Mouse (Mus musculus) embryonic facial prominence, embryonic 10.5 days (tissue): Measurements from ENCODE around the gene Gak. TPM values are rescaled to one million over a fixed set of nuclear protein-coding genes. Genes with fewer than 3 reads are reported as not detected.
"Not testable (repeated sequence)": the region's sequence is repeated elsewhere in the genome, so short reads cannot be mapped to it uniquely, and the experiment has no call there.

Source experiments
- DNase-seq: peaks from one replicate; pipeline ENCODE4 v3.0.0-alpha.2; 2017; ENCODE audit warnings: low spot score
- H3K27ac ChIP-seq: fragments of 300-500 bp; sonication (generic); replicated peaks from 2 replicates; pipeline ENCODE4 v1.5.1; 2016; ENCODE audit warnings: mild to moderate bottlenecking
- H3K27me3 ChIP-seq: fragments of 300-500 bp; sonication (generic); replicated peaks from 2 replicates; pipeline ENCODE4 v1.6.1; 2016; ENCODE audit warnings: low read depth, mild to moderate bottlenecking; ENCODE audit not compliant: poor library complexity, severe bottlenecking
- H3K36me3 ChIP-seq: fragments of 300-500 bp; sonication (generic); replicated peaks from 2 replicates; pipeline ENCODE4 v1.6.1; 2016; ENCODE audit warnings: mild to moderate bottlenecking, moderate library complexity
- H3K4me1 ChIP-seq: fragments of 300-500 bp; sonication (generic); 2 replicates; pipeline ENCODE4 v1.6.1; 2016
- H3K4me3 ChIP-seq: fragments of 300-500 bp; sonication (generic); 2 replicates; pipeline ENCODE4 v1.5.1; 2016; ENCODE audit warnings: mild to moderate bottlenecking, moderate library complexity
- H3K9me3 ChIP-seq: fragments of 300-500 bp; sonication (generic); 2 replicates; pipeline ENCODE4 v1.6.1; 2016; ENCODE audit warnings: mild to moderate bottlenecking
- WGBS: fragments of 180-500 bp; shearing (Covaris S2); methylation state at CpG from one replicate; pipeline ENCODE4 v1.1.7; 2016; 5-methylcytosine and 5-hydroxymethylcytosine counted together
- polyA plus RNA-seq: library from polyadenylated mRNA; unstranded; fragments of >200 nt; fragmentation: Nextera tagmentation; extraction: Ambion mirVana; gene quantifications from 2 replicates; pipeline ENCODE4 v1.2.1, GENCODE M21; 2016

The Gak gene
- polyA plus RNA-seq, 1 experiment from 2014 or later: 63.5 TPM

GRCm38 (mm10) chr5:108651136-108651720 is 21.7 kb upstream of the Gak start:
- H3K27ac ChIP-seq: no peak overlapping the region
- DNase-seq: no peak
- WGBS: 80% methylated on average over 5 of the region's 5 CpGs
- H3K27me3 ChIP-seq: no peaks in the 10 kb centered on the region
- H3K4me1 ChIP-seq: no peaks in the 10 kb centered on the region
- no peaks in the 10 kb centered on the region for H3K9me3 ChIP-seq
- peaks cover 95% of the 10 kb centered on the region for H3K36me3 ChIP-seq
- H3K4me3 ChIP-seq: no peak overlapping the region

GRCm38 (mm10) chr5:108650341-108650740 is 20.8 kb upstream of the Gak start:
- no peak for DNase-seq
- Histone ChIP-seq H3K36me3 (peaks cover 95% of the 10 kb centered on the region), H3K27me3 (no peaks in the 10 kb centered on the region), H3K9me3 (no peaks in the 10 kb centered on the region), H3K4me1 (no peaks in the 10 kb centered on the region), H3K4me3 (no peak overlapping the region), H3K27ac (no peak overlapping the region)
- WGBS: 87% methylated on average over 7 of the region's 7 CpGs

GRCm38 (mm10) chr5:108648937-108649576 is 19.5 kb upstream of the Gak start:
- no peak for DNase-seq
- WGBS: 89% methylated on average over 11 of the region's 11 CpGs
- Histone ChIP-seq H3K36me3 (peaks cover 93% of the 10 kb centered on the region), H3K27me3 (no peaks in the 10 kb centered on the region), H3K9me3 (no peaks in the 10 kb centered on the region), H3K27ac (no peak overlapping the region), H3K4me1 (no peaks in the 10 kb centered on the region), H3K4me3 (no peak overlapping the region)

GRCm38 (mm10) chr5:108647820-108648465 is 18.4 kb upstream of the Gak start:
- Histone ChIP-seq H3K4me3 (no peak overlapping the region), H3K27ac (no peak overlapping the region), H3K36me3 (peaks cover 85% of the 10 kb centered on the region), H3K9me3 (no peaks in the 10 kb centered on the region), H3K4me1 (no peaks in the 10 kb centered on the region), H3K27me3 (no peaks in the 10 kb centered on the region)
- DNase-seq: no peak
- 91% methylated on average over 2 of the region's 2 CpGs for WGBS

- peaks cover 78% of the 10 kb centered on the region for H3K36me3 ChIP-seq
These were observed 17.8 kb upstream of the Gak start for GRCm38 (mm10) chr5:108647311-108647710.

GRCm38 (mm10) chr5:108646343-108646660 is 16.7 kb upstream of the Gak start:
- H3K4me1 ChIP-seq: no peaks in the 10 kb centered on the region
- no peak overlapping the region for H3K4me3 ChIP-seq
- no peak for DNase-seq
- no peaks in the 10 kb centered on the region for H3K27me3 ChIP-seq
- peaks cover 77% of the 10 kb centered on the region for H3K36me3 ChIP-seq
- WGBS: 94% methylated on average over 3 of the region's 3 CpGs
- no peak overlapping the region for H3K27ac ChIP-seq
- H3K9me3 ChIP-seq: no peaks in the 10 kb centered on the region

More at GRCm38 (mm10) chr5:108647311-108647710, 17.8 kb upstream of the Gak start:
- 92% methylated on average over 2 of the region's 2 CpGs for WGBS
- Histone ChIP-seq H3K4me1 (no peaks in the 10 kb centered on the region), H3K27me3 (no peaks in the 10 kb centered on the region), H3K4me3 (no peak overlapping the region), H3K9me3 (no peaks in the 10 kb centered on the region), H3K27ac (no peak overlapping the region)
- no peak for DNase-seq

GRCm38 (mm10) chr5:108645651-108646342 is 16.2 kb upstream of the Gak start:
- Histone ChIP-seq H3K4me3 (no peak overlapping the region), H3K4me1 (no peaks in the 10 kb centered on the region), H3K27ac (no peak overlapping the region), H3K27me3 (no peaks in the 10 kb centered on the region), H3K36me3 (peaks cover 72% of the 10 kb centered on the region), H3K9me3 (no peaks in the 10 kb centered on the region)
- no peak for DNase-seq
- WGBS: 93% methylated on average over 9 of the region's 9 CpGs

- no peak for DNase-seq
- WGBS: 82% methylated on average over 2 of the region's 2 CpGs
- Histone ChIP-seq H3K27ac (no peak overlapping the region), H3K4me1 (no peaks in the 10 kb centered on the region), H3K36me3 (peaks cover 51% of the 10 kb centered on the region), H3K27me3 (no peaks in the 10 kb centered on the region), H3K4me3 (no peak overlapping the region), H3K9me3 (no peaks in the 10 kb centered on the region)
These were observed 14.1 kb upstream of the Gak start for GRCm38 (mm10) chr5:108643674-108644073.

- no peak for DNase-seq
- WGBS: 79% methylated on average over 4 of the region's 4 CpGs
- no peak overlapping the region for H3K27ac ChIP-seq
- H3K27me3 ChIP-seq: no peaks in the 10 kb centered on the region
- H3K4me1 ChIP-seq: no peaks in the 10 kb centered on the region
- H3K4me3 ChIP-seq: no peak overlapping the region
- no peaks in the 10 kb centered on the region for H3K9me3 ChIP-seq
- peaks cover 4% of the 10 kb centered on the region; the same call in 1 of the 2 replicates for H3K36me3 ChIP-seq
These were observed 6.6 kb upstream of the Gak start for GRCm38 (mm10) chr5:108636172-108636571.

- 87% methylated on average over 3 of the region's 3 CpGs for WGBS
- not testable (repeated sequence) for H3K4me1 ChIP-seq, H3K36me3 ChIP-seq, DNase-seq, H3K27ac ChIP-seq, H3K4me3 ChIP-seq, H3K27me3 ChIP-seq, H3K9me3 ChIP-seq
These were observed 4.5 kb upstream of the Gak start for GRCm38 (mm10) chr5:108634088-108634487.

- 90% methylated on average over 4 of the region's 4 CpGs for WGBS
These were observed 4.1 kb upstream of the Gak start for GRCm38 (mm10) chr5:108633676-108634075.

GRCm38 (mm10) chr5:108628891-108629633 is 493 bp downstream of the Gak start:
- no peak for DNase-seq

More at GRCm38 (mm10) chr5:108633676-108634075, 4.1 kb upstream of the Gak start:
- Histone ChIP-seq H3K9me3 (no peaks in the 10 kb centered on the region), H3K27ac (no peak overlapping the region), H3K4me3 (no peak overlapping the region), H3K27me3 (no peaks in the 10 kb centered on the region), H3K4me1 (peaks cover 11% of the 10 kb centered on the region), H3K36me3 (0 out of 2 replicates have a peak, but pooled peaks cover 4% of the 10 kb centered on the region)
- DNase-seq: no peak

More at GRCm38 (mm10) chr5:108628891-108629633, 493 bp downstream of the Gak start:
- Histone ChIP-seq H3K27me3 (no peaks in the 10 kb centered on the region), H3K4me3 (peak overlapping the region; percentile 98), H3K27ac (peak overlapping the region; percentile 95), H3K9me3 (no peaks in the 10 kb centered on the region), H3K4me1 (peaks cover 16% of the 10 kb centered on the region), H3K36me3 (peaks cover 7% of the 10 kb centered on the region)
- WGBS: 3% methylated on average over 32 of the region's 32 CpGs
